Mouse (Mus musculus) heart, postnatal 0 days (tissue): ENCODE data around the gene Rnf169. TPM values are rescaled to one million over a fixed set of nuclear protein-coding genes. Genes with fewer than 3 reads are reported as not detected.

Source experiments
- ATAC-seq: fragments of 200-750 bp; cut with Nextera tagmentation; 2 replicates; pipeline ENCODE4 v1.8.0; 2017; ENCODE audit warnings: low read depth, moderate number of reproducible peaks, moderate library complexity; ENCODE audit not compliant: insufficient read depth
- DNase-seq: peaks from one replicate; pipeline ENCODE4 v3.0.0-alpha.2; 2016; ENCODE audit warnings: low spot score
- H3K27ac ChIP-seq: fragments of 300-500 bp; sonication (generic); 2 replicates; pipeline ENCODE4 v1.5.1; 2014; ENCODE audit warnings: low read depth, mild to moderate bottlenecking
- H3K27me3 ChIP-seq: fragments of 300-500 bp; sonication (generic); 2 replicates; pipeline ENCODE4 v1.6.1; 2014; ENCODE audit warnings: low read length, mixed read lengths; ENCODE audit not compliant: control insufficient read depth, insufficient read depth
- H3K36me3 ChIP-seq: fragments of 300-500 bp; sonication (generic); replicated peaks from 2 replicates; pipeline ENCODE4 v1.6.1; 2014; ENCODE audit warnings: low read length, mixed read lengths; ENCODE audit not compliant: control insufficient read depth, insufficient read depth
- H3K4me1 ChIP-seq: fragments of 300-500 bp; sonication (generic); 2 replicates; pipeline ENCODE4 v1.6.1; 2014; ENCODE audit warnings: antibody characterized with exemption; ENCODE audit not compliant: control insufficient read depth, insufficient read depth
- H3K4me2 ChIP-seq: fragments of 300-500 bp; sonication (generic); 2 replicates; pipeline ENCODE4 v1.6.1; 2014; ENCODE audit warnings: low read depth, mild to moderate bottlenecking, low read length, moderate library complexity
- H3K4me3 ChIP-seq: fragments of 300-500 bp; sonication (generic); 2 replicates; pipeline ENCODE4 v1.5.1; 2014; ENCODE audit warnings: low read depth, low read length
- H3K9ac ChIP-seq: fragments of 300-500 bp; sonication (generic); replicated peaks from 2 replicates; pipeline ENCODE4 v1.6.1; 2014; ENCODE audit warnings: low read depth, low read length, mixed read lengths
- H3K9me3 ChIP-seq: fragments of 300-500 bp; sonication (generic); replicated peaks from 2 replicates; pipeline ENCODE4 v1.6.1; 2016; ENCODE audit warnings: low read length; ENCODE audit not compliant: control insufficient read depth
- CTCF ChIP-seq: IDR thresholded peaks from 2 replicates; pipeline ENCODE4 v1.5.1; 2016; ENCODE audit warnings: antibody characterized with exemption, control low read depth, low read depth
- EP300 ChIP-seq: IDR thresholded peaks from 2 replicates; pipeline ENCODE4 v1.6.1; 2016; ENCODE audit warnings: antibody characterized with exemption, low read depth
- WGBS: fragments of 180-500 bp; shearing (Covaris S2); extraction: QIAGEN DNeasy Blood & Tissue Kit; methylation state at CpG from one replicate; pipeline ENCODE4 v1.1.7; 2014; 5-methylcytosine and 5-hydroxymethylcytosine counted together
- polyA plus RNA-seq: library from polyadenylated mRNA; unstranded; fragments of >200 nt; fragmentation: Nextera tagmentation; extraction: Ambion mirVana; gene quantifications from 2 replicates; pipeline ENCODE4 v1.2.1, GENCODE M21; 2015
- total RNA-seq: library from RNA; depleted of rRNA; stranded (reverse); fragments of >200 nt; gene quantifications from 2 replicates; pipeline ENCODE4 v1.2.3, GENCODE M21; 2014; ENCODE audit warnings: low replicate concordance

Rnf169 gene
- total and polyA plus RNA-seq, 2 experiments from 2014 or later = 2.3 to 11.5 TPM

DNA sequence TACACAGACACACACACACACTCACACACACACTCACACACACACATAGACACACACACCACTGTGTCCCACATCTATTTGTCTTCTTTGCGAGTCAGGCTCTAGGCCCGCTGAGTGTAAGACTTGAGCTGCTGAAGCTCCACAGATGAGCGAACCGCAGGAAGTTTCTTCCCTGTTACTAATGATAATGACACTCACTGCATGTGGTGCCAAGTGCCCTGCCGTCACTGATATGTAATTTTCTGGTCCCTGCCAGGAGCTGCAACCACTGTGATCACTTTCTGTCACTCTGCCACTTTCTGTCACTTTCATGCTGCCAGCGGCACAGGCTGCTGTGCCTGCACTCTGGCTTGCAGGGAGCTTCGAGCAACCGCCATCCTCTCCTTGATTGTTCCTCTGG is 31.8 kb upstream of the Rnf169 start:
- peak; percentile 41 for DNase-seq
- Histone ChIP-seq H3K9me3 (no peaks in the 10 kb centered on the region), H3K4me1 (no peaks in the 10 kb centered on the region), H3K4me2 (no peak overlapping the region), H3K27me3 (peaks cover 31% of the 10 kb centered on the region), H3K27ac (no peak overlapping the region), H3K36me3 (no peaks in the 10 kb centered on the region), H3K9ac (no peak overlapping the region), H3K4me3 (no peak overlapping the region)
- ATAC-seq = peak; percentile 37; the same call in 1 of the 2 replicates
- TF ChIP-seq CTCF (no peak), EP300 (no peak)
- 41% methylated on average over 8 of the region's 8 CpGs for WGBS

- Histone ChIP-seq H3K4me1 (0 out of 2 replicates have a peak, but pooled peaks cover 1% of the 10 kb centered on the region), H3K9me3 (no peaks in the 10 kb centered on the region), H3K4me2 (no peak overlapping the region), H3K9ac (no peak overlapping the region), H3K27ac (no peak overlapping the region), H3K27me3 (peaks cover 45% of the 10 kb centered on the region), H3K36me3 (no peaks in the 10 kb centered on the region), H3K4me3 (no peak overlapping the region)
- 50% methylated on average over 5 of the region's 5 CpGs for WGBS
- ATAC-seq (no peak), DNase-seq (no peak)
- no peak for TF ChIP-seq EP300
- TF ChIP-seq CTCF = no peak
Measured at GRCm38 (mm10) chr7:100010711-100011110, 30.5 kb upstream of the Rnf169 start.

GRCm38 (mm10) chr7:100009640-100010039 is 29.4 kb upstream of the Rnf169 start:
- Histone ChIP-seq H3K27ac (no peak overlapping the region), H3K9ac (no peak overlapping the region), H3K27me3 (peaks cover 55% of the 10 kb centered on the region), H3K9me3 (no peaks in the 10 kb centered on the region), H3K4me2 (no peak overlapping the region), H3K4me1 (0 out of 2 replicates have a peak, but pooled peaks cover 4% of the 10 kb centered on the region), H3K36me3 (no peaks in the 10 kb centered on the region), H3K4me3 (no peak overlapping the region)
- TF ChIP-seq CTCF = peak; percentile 74
- no peak for TF ChIP-seq EP300
- DNase-seq = peak; percentile 55
- WGBS = 12% methylated on average over 11 of the region's 11 CpGs
- no peak for ATAC-seq

DNA sequence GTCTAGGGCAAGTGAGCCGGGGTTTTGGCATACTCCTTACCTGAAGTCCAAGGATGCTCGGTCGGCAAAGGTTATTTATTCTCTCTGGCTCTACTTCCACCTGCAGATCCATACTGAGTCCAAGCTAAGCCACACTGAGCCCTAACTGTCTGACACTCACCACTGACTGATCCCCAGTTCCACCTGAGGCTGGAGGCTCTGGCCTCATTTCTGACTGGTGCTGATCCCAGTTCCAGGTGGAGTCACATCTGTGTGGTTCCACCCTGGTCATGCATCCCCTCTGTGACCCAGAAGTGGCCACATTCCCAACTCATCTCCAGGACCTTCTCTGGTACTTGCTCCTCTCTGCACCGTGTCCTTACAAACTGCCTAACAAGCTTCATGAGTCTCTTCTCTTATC is 28.5 kb upstream of the Rnf169 start:
- H3K4me3 ChIP-seq = no peak overlapping the region
- H3K4me1 ChIP-seq = 0 out of 2 replicates have a peak, but pooled peaks cover 4% of the 10 kb centered on the region
- H3K27me3 ChIP-seq = peaks cover 64% of the 10 kb centered on the region
- no peak for ATAC-seq
- no peaks in the 10 kb centered on the region for H3K36me3 ChIP-seq
- 72% methylated on average over 4 of the region's 4 CpGs for WGBS
- no peaks in the 10 kb centered on the region for H3K9me3 ChIP-seq
- DNase-seq = no peak
- H3K27ac ChIP-seq = no peak overlapping the region
- no peak overlapping the region for H3K4me2 ChIP-seq
- H3K9ac ChIP-seq = no peak overlapping the region
- TF ChIP-seq CTCF (no peak), EP300 (no peak)

- ATAC-seq = no peak
- no peak for DNase-seq
- no peak for TF ChIP-seq CTCF
- TF ChIP-seq EP300 = no peak
- peak overlapping the region; percentile 43; the same call in 1 of the 2 replicates for H3K4me3 ChIP-seq
- peak overlapping the region; percentile 75 for H3K4me2 ChIP-seq
- 0 out of 2 replicates have a peak, but pooled peaks cover 4% of the 10 kb centered on the region for H3K4me1 ChIP-seq
- no peak overlapping the region for H3K27ac ChIP-seq
- peaks cover 67% of the 10 kb centered on the region for H3K27me3 ChIP-seq
- no peak overlapping the region for H3K9ac ChIP-seq
- WGBS = 6% methylated on average over 11 of the region's 11 CpGs
- no peaks in the 10 kb centered on the region for H3K36me3 ChIP-seq
- no peaks in the 10 kb centered on the region for H3K9me3 ChIP-seq
Measured at GRCm38 (mm10) chr7:100006411-100006810, 26.2 kb upstream of the Rnf169 start.

GRCm38 (mm10) chr7:100005790-100006189 is 25.5 kb upstream of the Rnf169 start, which contains the start of gene Chrdl2:
Gene Chrdl2 (plus strand): TSS chr7:100006172.
- Histone ChIP-seq H3K4me1 (0 out of 2 replicates have a peak, but pooled peaks cover 4% of the 10 kb centered on the region), H3K27me3 (peaks cover 67% of the 10 kb centered on the region), H3K9me3 (no peaks in the 10 kb centered on the region), H3K4me2 (peak within 1 kb of the TSS; percentile 75), H3K9ac (no peak within 1 kb of the TSS), H3K36me3 (no peaks in the 10 kb centered on the region), H3K27ac (no peak within 1 kb of the TSS), H3K4me3 (peak within 1 kb of the TSS; percentile 43)
- DNase-seq (no peak), ATAC-seq (peak; percentile 62; the same call in 1 of the 2 replicates)
- under 1% methylated on average over 37 of the region's 44 CpGs for WGBS
- TF ChIP-seq EP300 (no peak), CTCF (no peak)
